Mouse (Mus musculus) liver, adult 2 months (tissue): ENCODE data around the gene Stox1.

Experiments
- CTCF ChIP-seq: fragments of 200-500 bp; IDR thresholded peaks from 2 replicates; pipeline ENCODE4 v1.5.1; 2011; ENCODE audit warnings: low read depth, low read length, control low read depth
- POLR2A ChIP-seq: fragments of 200-500 bp; IDR thresholded peaks from 2 replicates; pipeline ENCODE4 v1.6.1; 2011; ENCODE audit warnings: low read length, control low read depth; ENCODE audit not compliant: insufficient read depth; ENCODE audit errors: extremely low read depth

GRCm38 (mm10) chr10:62679833-62680232 is 46.1 kb downstream of the Stox1 start:
- TF ChIP-seq CTCF (peak; percentile 12; the same call in 1 of the 2 replicates), POLR2A (no peak)
